Mouse (Mus musculus) heart, adult 2 months (tissue): ENCODE results near the gene Ccdc34. TPM values are rescaled to one million over a fixed set of nuclear protein-coding genes. Genes with fewer than 3 reads are reported as not detected.

Experiments used
- DNase-seq, 2 experiments: peaks; one replicate each; pipeline ENCODE4 v3.0.0; 2021
- H3K27ac ChIP-seq: fragments of 200-600 bp; 2 replicates; pipeline ENCODE4 v1.8.1; 2022
- H3K27me3 ChIP-seq: fragments of 200-500 bp; 2 replicates; pipeline ENCODE4 v1.6.1; 2012; ENCODE audit warnings: mild to moderate bottlenecking, low read length, inconsistent platforms, mixed read lengths; ENCODE audit not compliant: control insufficient read depth, insufficient read depth
- H3K36me3 ChIP-seq: fragments of 200-500 bp; 2 replicates; pipeline ENCODE4 v1.6.1; 2012; ENCODE audit warnings: low read length, inconsistent platforms; ENCODE audit not compliant: control insufficient read depth, insufficient read depth
- H3K4me1 ChIP-seq: fragments of 200-500 bp; 2 replicates; pipeline ENCODE4 v1.6.1; 2011; ENCODE audit warnings: low read length; ENCODE audit not compliant: control insufficient read depth, insufficient read depth
- H3K4me3 ChIP-seq: fragments of 200-600 bp; 2 replicates; pipeline ENCODE4 v1.8.1; 2022
- H3K79me2 ChIP-seq: fragments of 200-500 bp; replicated peaks from 2 replicates; pipeline ENCODE4 v1.6.1; 2012; ENCODE audit warnings: mild to moderate bottlenecking, inconsistent platforms, low read length, moderate library complexity, mixed read lengths; ENCODE audit not compliant: control insufficient read depth, insufficient read depth
- H3K9ac ChIP-seq: fragments of 200-500 bp; 2 replicates; pipeline ENCODE4 v1.6.1; 2012; ENCODE audit warnings: low read depth, mild to moderate bottlenecking, control low read depth, inconsistent platforms, low read length, mixed read lengths
- CTCF ChIP-seq: fragments of 200-600 bp; IDR thresholded peaks from 2 replicates; pipeline ENCODE4 v1.8.1; 2022; ENCODE audit warnings: antibody characterized with exemption, mild to moderate bottlenecking, moderate library complexity
- EP300 ChIP-seq: fragments of 200-500 bp; IDR thresholded peaks from 2 replicates; pipeline ENCODE4 v1.6.1; 2011; ENCODE audit warnings: low read depth, low read length, control low read depth; ENCODE audit not compliant: insufficient read depth
- POLR2A ChIP-seq: fragments of 200-500 bp; IDR thresholded peaks from 2 replicates; pipeline ENCODE4 v1.6.1; 2011; ENCODE audit warnings: mild to moderate bottlenecking, low read depth, low read length, control low read depth; ENCODE audit not compliant: insufficient read depth
- WGBS: fragments of 180-500 bp; shearing (Covaris S2); methylation state at CpG from one replicate; pipeline ENCODE4 v1.1.7; 2018; 5-methylcytosine and 5-hydroxymethylcytosine counted together
- intact Hi-C: fragments of 180-260 bp; cut with DNase I; formaldehyde crosslinking; loops from one replicate; pipeline ENCODE4 v1.15.1; 2025
- polyA plus RNA-seq: library from polyadenylated mRNA; depleted of rRNA; stranded (reverse); fragments of >200 nt; gene quantifications from 2 replicates; pipeline ENCODE4 v1.2.3, GENCODE M21; 2012
- total RNA-seq, 2 experiments: library from RNA; stranded (reverse); gene quantifications; 2 replicates each; pipeline ENCODE4 v1.2.3; 2021

Gene Ccdc34
- total and polyA plus RNA-seq, 3 experiments, result 1.8 to 4.6 (median 4.1) TPM

- WGBS, result 88% methylated on average over 5 of the region's 5 CpGs
- no peaks in the 10 kb centered on the region; the same call in 1 of the 2 replicates for H3K36me3 ChIP-seq
- intact Hi-C loops, result no loop called here
- H3K4me1 ChIP-seq, result no peaks in the 10 kb centered on the region
- H3K9ac ChIP-seq, result no peak overlapping the region
- no peaks in the 10 kb centered on the region for H3K27me3 ChIP-seq
- H3K4me3 ChIP-seq, result no peak overlapping the region
- no peak for TF ChIP-seq POLR2A
- no peak for TF ChIP-seq EP300
- no peak for TF ChIP-seq CTCF
- no peak for DNase-seq
- no peaks in the 10 kb centered on the region for H3K79me2 ChIP-seq
- no peak overlapping the region for H3K27ac ChIP-seq
These were observed 20.7 kb downstream of the Ccdc34 start for GRCm38 (mm10) chr2:110038341-110038740.

- Histone ChIP-seq H3K4me1 (no peaks in the 10 kb centered on the region), H3K27ac (no peak overlapping the region), H3K4me3 (no peak overlapping the region), H3K79me2 (no peaks in the 10 kb centered on the region), H3K9ac (no peak overlapping the region), H3K36me3 (no peaks in the 10 kb centered on the region; the same call in 1 of the 2 replicates), H3K27me3 (no peaks in the 10 kb centered on the region)
- TF ChIP-seq POLR2A, result no peak
- TF ChIP-seq EP300, result no peak
- no peak for TF ChIP-seq CTCF
- no peak for DNase-seq
- 77% methylated on average over 5 of the region's 5 CpGs for WGBS
- intact Hi-C loops, result no loop called here
These were observed 25.5 kb downstream of the Ccdc34 start for GRCm38 (mm10) chr2:110042861-110043760.

GRCm38 (mm10) chr2:110058424-110058823, 40.8 kb downstream of the Ccdc34 start:
- no peaks in the 10 kb centered on the region for H3K36me3 ChIP-seq
- no peak overlapping the region for H3K27ac ChIP-seq
- DNase-seq, result no peak
- 72% methylated on average over 4 of the region's 4 CpGs for WGBS
- intact Hi-C loops, result no loop called here
- no peaks in the 10 kb centered on the region for H3K79me2 ChIP-seq
- TF ChIP-seq EP300 (no peak), POLR2A (no peak), CTCF (no peak)
- no peaks in the 10 kb centered on the region for H3K4me1 ChIP-seq
- no peak overlapping the region for H3K4me3 ChIP-seq
- no peaks in the 10 kb centered on the region for H3K27me3 ChIP-seq
- H3K9ac ChIP-seq, result no peak overlapping the region

- no peak for DNase-seq
- H3K4me1 ChIP-seq, result no peaks in the 10 kb centered on the region
- H3K27me3 ChIP-seq, result no peaks in the 10 kb centered on the region
- intact Hi-C loops, result loop anchor here (1.0 to 5.0 kb wide), 2 partner anchors 142 to 156 kb away; no protein-coding TSS in a partner anchor
- H3K4me3 ChIP-seq, result no peak overlapping the region
- H3K27ac ChIP-seq, result no peak overlapping the region
- no peaks in the 10 kb centered on the region for H3K79me2 ChIP-seq
- no peak overlapping the region for H3K9ac ChIP-seq
- TF ChIP-seq CTCF (peak; percentile 71), EP300 (no peak)
- 92% methylated on average over 1 of the region's 1 CpGs for WGBS
- no peaks in the 10 kb centered on the region for H3K36me3 ChIP-seq
These were observed 45.5 kb downstream of the Ccdc34 start for GRCm38 (mm10) chr2:110063131-110063530.

GRCm38 (mm10) chr2:110068916-110069315, 51.3 kb downstream of the Ccdc34 start:
- Histone ChIP-seq H3K4me3 (no peak overlapping the region), H3K4me1 (no peaks in the 10 kb centered on the region), H3K79me2 (no peaks in the 10 kb centered on the region), H3K9ac (no peak overlapping the region), H3K36me3 (no peaks in the 10 kb centered on the region), H3K27me3 (no peaks in the 10 kb centered on the region), H3K27ac (no peak overlapping the region)
- TF ChIP-seq CTCF (no peak), EP300 (no peak), POLR2A (no peak)
- DNase-seq, result no peak
- intact Hi-C loops, result no loop called here

GRCm38 (mm10) chr2:110073023-110073422, 55.4 kb downstream of the Ccdc34 start:
- H3K27ac ChIP-seq, result no peak overlapping the region
- no peaks in the 10 kb centered on the region for H3K79me2 ChIP-seq
- H3K9ac ChIP-seq, result no peak overlapping the region
- no peaks in the 10 kb centered on the region for H3K36me3 ChIP-seq
- H3K4me3 ChIP-seq, result no peak overlapping the region
- intact Hi-C loops, result no loop called here
- WGBS, result 65% methylated on average over 6 of the region's 6 CpGs
- no peaks in the 10 kb centered on the region for H3K27me3 ChIP-seq
- no peaks in the 10 kb centered on the region for H3K4me1 ChIP-seq
- no peak for DNase-seq
- TF ChIP-seq CTCF (no peak), EP300 (no peak), POLR2A (no peak)
